Mouse (Mus musculus): Measurements from ENCODE around the gene Gm42688.

Gm42688 gene

GRCm38 (mm10) chr6:83117616-83118015, 16.2 kb downstream of the Gm42688 start:
- DNase-seq (ENCODE audit: low spot score in 2 of 2), result no peak

DNA sequence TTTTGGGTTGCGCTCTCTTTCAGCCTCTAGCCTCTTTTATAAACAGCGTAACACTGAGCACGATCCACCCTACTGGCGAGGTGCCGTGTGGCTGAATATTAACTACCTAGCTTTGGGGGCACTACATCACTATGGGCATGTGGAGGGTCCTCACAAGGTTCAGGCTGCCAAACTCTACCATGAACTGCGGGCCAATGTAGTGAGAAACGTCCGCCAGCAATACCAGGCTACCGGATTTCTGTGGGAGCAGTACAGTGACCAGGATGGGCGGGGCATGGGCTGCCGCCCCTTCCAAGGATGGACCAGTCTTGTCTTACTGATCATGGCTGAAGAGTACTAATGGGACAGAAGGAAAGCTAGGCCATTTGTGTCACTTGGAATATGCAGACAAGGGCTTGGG, 17.0 kb downstream of the Gm42688 start:
- no peak for DNase-seq (ENCODE audit: low spot score in 2 of 2)

DNA sequence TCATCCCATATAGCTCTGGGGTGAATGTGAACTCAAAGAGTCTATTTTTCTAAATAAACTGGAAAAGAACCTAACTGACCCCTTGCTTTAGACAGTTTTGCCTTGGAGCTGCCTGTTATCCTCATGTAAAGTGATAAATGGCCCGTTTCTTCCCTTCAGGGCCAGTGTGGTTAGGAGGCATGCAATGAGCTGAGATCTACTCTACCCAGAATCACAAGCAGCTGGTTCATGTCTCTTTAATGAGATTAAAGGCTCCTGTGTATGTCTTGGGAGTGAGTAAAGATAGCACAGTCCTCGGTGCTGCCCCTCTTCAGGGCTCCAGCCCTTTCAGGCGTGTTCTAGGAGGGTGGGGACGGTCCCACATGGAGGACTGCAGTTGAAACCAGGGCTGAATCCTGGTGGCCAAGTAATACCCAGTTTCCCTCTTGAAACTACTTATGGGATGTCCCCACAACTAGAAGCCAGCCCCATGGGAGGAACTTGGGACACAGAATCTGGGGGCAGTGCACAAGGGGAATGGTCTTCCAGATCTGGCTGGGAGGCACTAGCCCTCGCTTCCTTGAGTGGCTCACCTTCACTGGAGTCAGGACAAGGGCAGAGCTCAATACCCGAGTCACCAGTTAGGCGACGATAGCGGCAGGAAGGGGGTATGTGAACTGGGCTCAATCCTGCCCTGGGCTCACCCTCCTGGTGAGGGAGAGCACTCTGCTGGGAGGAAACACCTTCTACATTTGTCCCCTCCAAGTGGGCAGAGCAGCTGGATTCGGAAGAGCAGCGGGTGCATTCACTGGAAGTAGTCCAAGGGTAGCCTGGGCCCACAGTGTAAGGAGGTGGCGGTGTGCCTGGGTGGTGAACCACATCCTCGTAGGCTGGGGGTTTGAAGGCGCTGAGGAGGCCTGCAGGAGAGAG, 17.7 kb downstream of the Gm42688 start:
- no peak for DNase-seq (ENCODE audit: low spot score in 2 of 2)

DNA sequence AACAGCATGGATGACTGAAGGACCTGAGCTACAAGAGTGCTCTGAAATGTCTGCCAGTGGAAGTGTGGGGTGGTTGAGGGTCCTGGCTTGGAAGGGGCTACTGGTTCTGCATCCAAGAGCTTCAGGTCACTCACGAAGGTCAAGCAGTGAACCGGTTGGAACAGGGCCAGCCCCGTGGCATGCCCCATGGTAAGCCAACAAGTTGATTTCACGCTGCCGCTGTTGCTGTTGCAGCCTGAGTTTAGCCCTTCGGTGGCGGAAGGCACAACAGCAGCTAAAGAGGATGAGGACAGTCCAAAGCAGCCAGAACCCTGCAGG, 18.3 kb downstream of the Gm42688 start:
- DNase-seq (ENCODE audit: low spot score in 2 of 2), result no peak

GRCm38 (mm10) chr6:83120930-83121862, 19.8 kb downstream of the Gm42688 start, which contains the start of gene Wbp1:
Gene Wbp1 (minus strand): TSS chr6:83121559.
- DNase-seq (ENCODE audit: low spot score in 2 of 2), result peak; percentile 88 to 94

- peak in 1 of 2 experiments; percentile 37 for DNase-seq (ENCODE audit: low spot score in 2 of 2)
Measured at GRCm38 (mm10) chr6:83121863-83122710, 20.7 kb downstream of the Gm42688 start.

- DNase-seq (ENCODE audit: low spot score in 2 of 2), result no peak
Measured at GRCm38 (mm10) chr6:83122961-83123360, 21.5 kb downstream of the Gm42688 start.

DNA sequence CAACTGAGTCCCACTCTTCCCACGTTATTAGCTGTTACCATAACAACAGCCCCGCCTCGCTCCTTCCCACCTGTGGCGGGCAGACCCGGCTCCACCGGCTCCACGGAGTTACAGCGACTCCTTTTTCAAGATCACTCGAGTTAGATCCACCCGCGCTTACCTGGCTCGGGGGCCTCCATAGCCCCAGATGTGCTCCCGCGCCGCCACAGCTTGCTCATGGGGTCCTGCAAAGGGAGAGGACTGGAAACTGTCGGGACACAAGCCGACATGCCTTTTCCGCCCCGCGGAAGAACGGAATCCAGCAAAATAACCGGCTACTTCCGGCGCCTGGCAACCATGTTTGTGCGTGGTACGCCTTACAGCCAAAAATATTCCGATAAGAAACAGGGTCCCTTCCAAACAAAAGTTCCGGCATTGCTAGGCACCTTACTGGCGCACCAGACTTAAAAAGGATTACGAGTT, 23.5 kb downstream of the Gm42688 start:
- peak; percentile 84 to 91 for DNase-seq (ENCODE audit: low spot score in 2 of 2)

DNA sequence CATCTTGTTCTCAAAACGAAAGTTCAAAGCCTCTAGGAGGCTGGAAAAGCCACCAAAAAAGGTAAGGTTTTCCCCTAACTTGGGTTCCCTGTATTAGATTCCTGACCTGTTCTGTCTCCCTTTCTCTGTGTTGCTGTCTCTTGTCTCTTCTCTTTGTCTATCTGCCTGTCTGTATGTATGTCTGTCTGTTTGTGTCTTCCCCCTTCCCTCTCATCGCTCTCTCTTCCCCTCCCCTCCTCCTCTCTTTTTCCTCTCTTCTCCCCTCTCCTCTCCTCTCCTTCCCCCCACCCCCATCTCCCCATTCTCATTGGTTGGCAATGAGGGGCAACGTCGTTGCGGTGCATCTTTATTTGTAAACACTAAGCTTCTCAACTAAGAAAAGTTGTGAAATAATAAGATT, 23.9 kb downstream of the Gm42688 start, which contains the start of gene Ino80b:
Ino80b (minus strand) TSS at position 101 of the 400 bp plus-strand sequence.
- no peak for DNase-seq (ENCODE audit: low spot score in 2 of 2)

DNA sequence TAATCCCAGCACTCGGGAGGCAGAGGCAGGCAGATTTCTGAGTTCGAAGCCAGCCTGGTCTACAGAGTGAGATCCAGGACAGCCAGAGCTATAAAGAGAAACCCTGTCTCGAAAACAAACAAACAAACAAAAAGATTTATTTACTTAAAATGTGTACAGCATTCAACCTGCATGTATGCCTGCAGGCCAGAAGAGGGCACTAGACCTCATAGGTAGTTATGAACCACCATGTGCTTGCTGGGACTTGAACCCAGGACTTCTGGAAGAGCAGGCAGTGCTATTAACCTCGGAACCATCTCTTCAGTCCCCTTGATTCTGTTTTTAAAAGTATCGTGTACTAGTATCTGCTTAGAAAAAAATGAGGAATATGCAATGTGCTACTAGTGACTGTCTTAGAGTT, 26.0 kb downstream of the Gm42688 start:
- DNase-seq (ENCODE audit: low spot score in 2 of 2), result no peak

DNA sequence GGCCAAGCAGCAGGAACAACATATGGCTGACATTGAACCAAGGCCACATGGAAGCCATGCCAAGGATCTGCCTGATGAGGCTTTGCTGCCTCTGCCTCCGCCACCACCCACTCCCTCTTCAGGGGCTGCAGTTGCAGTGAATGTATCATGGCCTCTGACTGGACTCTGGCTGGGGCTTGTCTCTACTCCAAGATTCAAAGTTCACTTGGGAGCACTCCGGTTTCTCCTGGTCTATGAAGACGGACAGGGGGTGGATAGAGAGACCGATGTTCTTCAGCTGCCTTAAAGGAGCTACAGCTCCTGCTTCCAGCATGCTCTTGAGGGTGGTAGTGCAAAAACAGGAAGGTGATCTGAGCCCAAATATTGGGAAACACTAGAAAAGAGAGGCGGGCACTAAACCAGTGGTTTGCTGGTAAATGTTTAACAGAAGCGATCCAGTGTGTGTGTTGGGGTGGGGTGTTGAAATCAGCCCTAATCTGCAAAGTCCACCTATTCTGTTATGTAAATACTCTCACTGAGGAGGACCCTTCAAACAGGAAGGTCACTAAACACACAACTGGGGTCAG, 30.1 kb downstream of the Gm42688 start:
- no peak for DNase-seq (ENCODE audit: low spot score in 2 of 2)

DNA sequence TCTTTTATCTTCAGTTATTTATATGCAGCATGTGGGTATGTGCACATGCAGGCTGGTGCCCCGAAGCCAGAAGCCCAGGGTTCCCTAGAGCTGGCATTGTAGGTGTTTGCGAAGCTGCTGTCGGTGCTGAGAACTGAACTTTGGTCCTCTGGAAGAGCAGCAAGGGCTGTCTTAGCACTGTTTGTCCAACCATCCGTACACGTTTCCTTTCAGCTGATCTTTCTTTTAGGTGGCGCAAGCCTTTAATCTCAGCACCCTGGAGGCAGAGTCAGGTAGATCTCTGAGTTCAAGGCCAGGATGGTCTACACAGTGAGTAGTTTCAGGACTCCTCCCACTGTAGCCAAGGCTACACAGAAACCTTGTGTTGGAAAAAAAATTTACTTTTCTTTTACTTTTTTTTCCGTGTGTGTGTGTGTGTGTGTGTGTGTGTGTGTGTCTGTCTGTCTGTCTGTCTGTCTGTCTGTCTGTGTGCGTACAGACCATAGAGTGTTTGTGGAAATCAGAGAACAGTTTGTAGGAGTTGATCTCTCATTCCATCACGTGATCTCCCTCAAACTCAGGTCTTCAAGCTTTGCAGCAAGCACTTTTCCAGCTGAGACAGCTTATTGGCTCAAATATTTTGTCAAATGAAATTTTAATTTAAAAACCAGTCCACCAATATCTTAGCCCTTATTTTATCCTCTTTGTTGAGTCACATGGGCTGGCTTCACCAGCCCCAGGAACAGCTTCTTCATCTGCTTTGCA, 30.9 kb downstream of the Gm42688 start:
- DNase-seq (ENCODE audit: low spot score in 2 of 2), result no peak

DNA sequence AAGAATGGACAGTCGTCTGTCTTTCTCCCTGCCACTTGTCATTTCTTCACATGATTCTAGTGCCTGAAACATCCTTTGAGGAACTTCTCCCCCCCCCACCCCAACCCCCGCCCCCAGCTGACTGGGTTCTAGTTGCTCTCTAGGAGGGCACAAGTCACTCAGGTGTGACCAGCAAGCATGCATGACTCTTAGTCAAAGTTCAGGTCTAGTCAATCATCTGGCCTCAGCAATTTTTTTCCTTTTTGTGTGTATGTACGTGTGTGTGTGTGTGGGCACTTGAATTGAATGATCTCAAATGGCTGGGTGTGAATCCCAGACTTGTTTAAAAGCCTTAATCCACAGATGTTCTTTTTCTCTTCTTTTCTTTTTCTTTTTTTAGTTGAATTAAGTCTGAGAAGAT, 32.8 kb downstream of the Gm42688 start:
- DNase-seq (ENCODE audit: low spot score in 2 of 2), result no peak

DNA sequence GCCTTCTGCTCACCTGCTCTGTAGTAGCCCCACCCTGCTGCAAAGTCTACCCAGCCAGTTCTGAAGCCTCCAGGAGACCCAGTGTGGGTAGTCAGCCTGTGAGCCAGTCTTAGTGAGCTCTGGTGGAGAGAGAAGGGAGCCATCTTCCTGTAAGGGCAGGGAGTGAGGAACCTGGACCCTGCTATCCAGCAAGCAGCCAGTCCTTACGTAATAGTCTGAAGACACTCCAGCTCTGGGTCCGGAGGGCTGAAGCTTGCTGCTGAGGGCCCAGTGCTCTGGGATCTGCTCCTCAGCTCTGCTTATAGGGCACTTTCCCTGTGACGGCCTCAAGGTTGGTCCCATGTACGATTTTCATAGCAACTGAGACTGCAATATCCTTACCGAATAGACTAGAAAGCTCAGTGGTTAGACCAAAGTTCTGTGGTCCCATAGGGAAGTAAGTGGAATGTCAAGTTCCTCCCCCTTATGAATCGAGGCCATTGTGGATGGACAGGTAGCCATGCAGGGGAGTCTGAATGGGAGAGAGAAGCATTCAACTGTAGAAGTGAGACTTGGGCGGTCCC, 33.6 kb downstream of the Gm42688 start, which contains the start of gene Rtkn:
Rtkn (plus strand) TSS at position 513 of the 563 bp plus-strand sequence.
- DNase-seq (ENCODE audit: low spot score in 2 of 2), result no peak

GRCm38 (mm10) chr6:83135571-83136161, 34.2 kb downstream of the Gm42688 start:
- DNase-seq (ENCODE audit: low spot score in 2 of 2), result no peak

- no peak for DNase-seq (ENCODE audit: low spot score in 2 of 2)
Measured at GRCm38 (mm10) chr6:83136291-83136880, 35.0 kb downstream of the Gm42688 start.

DNA sequence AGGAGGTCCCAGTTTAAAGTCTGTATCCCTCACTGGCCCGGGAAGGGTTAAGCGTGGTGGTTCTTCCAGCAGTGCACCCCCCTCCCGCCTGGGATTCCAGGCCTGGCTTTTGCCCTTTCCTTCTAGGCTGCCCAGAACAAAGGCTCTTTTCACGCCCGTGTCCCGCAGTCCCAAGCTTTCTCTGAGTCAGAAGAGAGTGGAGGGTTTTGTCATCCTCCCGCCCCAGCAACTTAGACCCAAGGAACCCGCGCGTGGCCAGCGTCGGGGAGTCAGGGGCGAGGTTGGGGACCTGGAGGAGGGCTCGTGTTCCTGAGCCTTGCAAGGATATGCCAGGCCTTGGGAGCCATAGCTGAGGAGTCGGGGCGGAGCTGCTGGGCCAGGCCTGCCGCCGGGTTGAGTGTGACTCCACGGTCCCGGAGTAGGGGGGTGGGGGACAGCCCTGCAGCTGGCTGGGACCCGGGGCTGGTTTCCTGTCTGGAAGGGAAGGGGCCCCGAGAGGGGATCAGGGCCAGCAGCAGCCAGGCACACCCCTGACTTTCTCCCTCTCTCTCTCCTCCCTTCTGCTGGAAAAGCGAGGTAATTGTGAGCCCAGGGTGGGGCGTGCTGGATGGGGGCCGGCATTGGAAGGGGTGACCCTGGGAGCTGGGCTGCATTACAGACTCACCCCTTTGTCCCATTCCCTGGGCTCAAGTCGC, 35.6 kb downstream of the Gm42688 start:
- DNase-seq (ENCODE audit: low spot score in 2 of 2), result peak; percentile 71 to 80

GRCm38 (mm10) chr6:83137576-83137950, 36.1 kb downstream of the Gm42688 start:
- DNase-seq (ENCODE audit: low spot score in 2 of 2), result no peak

DNA sequence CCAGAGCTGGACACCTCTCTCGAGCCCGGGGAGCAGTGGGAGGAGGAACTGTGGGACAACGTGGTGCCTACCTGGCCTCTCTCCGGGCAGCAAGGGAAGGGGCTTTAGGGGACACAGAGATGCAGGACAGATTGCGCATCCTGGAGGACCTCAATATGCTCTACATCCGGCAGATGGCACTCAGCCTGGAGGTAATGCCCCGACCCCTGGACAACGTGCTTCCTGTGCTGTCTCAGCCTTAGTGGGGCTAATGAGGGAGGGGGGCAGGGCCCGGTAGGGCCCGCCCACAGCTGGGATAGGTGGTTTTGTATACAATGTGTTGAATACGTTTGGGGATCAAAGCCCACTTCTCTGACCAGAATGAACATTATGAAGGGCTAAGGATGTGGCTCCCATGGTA, 36.6 kb downstream of the Gm42688 start:
- no peak for DNase-seq (ENCODE audit: low spot score in 2 of 2)

Measured in thymus, postnatal 10 days (tissue).